Mouse (Mus musculus): Measurements from ENCODE around the gene Tnp2. TPM values are rescaled to one million over a fixed set of nuclear protein-coding genes. Genes with fewer than 3 reads are reported as not detected.
"Not testable (repeated sequence)": the region's sequence is repeated elsewhere in the genome, so short reads cannot be mapped to it uniquely, and the experiment has no call there.

The Tnp2 gene
- total RNA-seq, 1 experiment, result not detected

- no peak overlapping the region for H3K27ac ChIP-seq (ENCODE audit: insufficient read depth, low read depth, low read length, poor library complexity, severe bottlenecking)
- no peak for DNase-seq (ENCODE audit: low read depth, low spot score)
- H3K9ac ChIP-seq (ENCODE audit: insufficient read depth, low read depth, low read length, poor library complexity, severe bottlenecking), result no peak overlapping the region
- H3K4me3 ChIP-seq (ENCODE audit: insufficient read depth in 1 of 2, low read depth in 1 of 2, low read length in 2 of 2, poor library complexity in 1 of 2, severe bottlenecking in 1 of 2), result no peak overlapping the region
- in situ Hi-C loops (cut with MboI; ENCODE audit: low sequenced_read_pairs in 2 of 2, unreplicated experiment in 2 of 2), result no loop called here
- TF ChIP-seq CHD2 (IDR thresholded peaks at IDR 0.05; ENCODE audit: low read depth, low read length), result no peak
- TF ChIP-seq HCFC1 (IDR thresholded peaks at IDR 0.05; ENCODE audit: borderline replicate concordance, insufficient read depth, low read length), result no peak
- no peak for TF ChIP-seq ZNF384 (IDR thresholded peaks at IDR 0.05; ENCODE audit: low read depth, low read length)
- no peak for TF ChIP-seq MAFK (IDR thresholded peaks at IDR 0.05; ENCODE audit: insufficient read depth, low read depth, low read length)
- TF ChIP-seq ZC3H11A (IDR thresholded peaks at IDR 0.05; ENCODE audit: borderline replicate concordance, low read depth, low read length), result no peak
- H3K36me3 ChIP-seq (ENCODE audit: control insufficient read depth, insufficient read depth, low read length, poor library complexity, severe bottlenecking), result no peaks in the 10 kb centered on the region
- H3K9me3 ChIP-seq (ENCODE audit: control insufficient read depth, insufficient read depth, low read depth, low read length), result no peaks in the 10 kb centered on the region
- H3K4me1 ChIP-seq (ENCODE audit: control insufficient read depth in 2 of 2, insufficient read depth in 2 of 2, low read length in 2 of 2, poor library complexity in 1 of 2), result peaks cover 0 to 2% of the 10 kb centered on the region in 2 experiments; a peak in 1 of 4 replicates
Observed at GRCm38 (mm10) chr16:10810376-10810775, 21.9 kb upstream of the Tnp2 start.

GRCm38 (mm10) chr16:10805789-10806527, 17.5 kb upstream of the Tnp2 start, which contains the start of gene Prm1:
Gene Prm1 (minus strand): TSS chr16:10805839.
- no peaks in the 10 kb centered on the region for H3K4me1 ChIP-seq (ENCODE audit: control insufficient read depth in 2 of 2, insufficient read depth in 2 of 2, low read length in 2 of 2, poor library complexity in 1 of 2)
- H3K9ac ChIP-seq (ENCODE audit: insufficient read depth, low read depth, low read length, poor library complexity, severe bottlenecking), result no peak within 1 kb of the TSS
- no peak within 1 kb of the TSS for H3K4me3 ChIP-seq (ENCODE audit: insufficient read depth in 1 of 2, low read depth in 1 of 2, low read length in 2 of 2, poor library complexity in 1 of 2, severe bottlenecking in 1 of 2)
- in situ Hi-C loops (cut with MboI; ENCODE audit: low sequenced_read_pairs in 2 of 2, unreplicated experiment in 2 of 2), result no loop called here
- H3K36me3 ChIP-seq (ENCODE audit: control insufficient read depth, insufficient read depth, low read length, poor library complexity, severe bottlenecking), result no peaks in the 10 kb centered on the region
- no peak for TF ChIP-seq MAFK (IDR thresholded peaks at IDR 0.05; ENCODE audit: insufficient read depth, low read depth, low read length)
- no peak for TF ChIP-seq ZNF384 (IDR thresholded peaks at IDR 0.05; ENCODE audit: low read depth, low read length)
- no peak for TF ChIP-seq ZC3H11A (IDR thresholded peaks at IDR 0.05; ENCODE audit: borderline replicate concordance, low read depth, low read length)
- no peak for TF ChIP-seq HCFC1 (IDR thresholded peaks at IDR 0.05; ENCODE audit: borderline replicate concordance, insufficient read depth, low read length)
- TF ChIP-seq CHD2 (IDR thresholded peaks at IDR 0.05; ENCODE audit: low read depth, low read length), result no peak
- no peak within 1 kb of the TSS for H3K27ac ChIP-seq (ENCODE audit: insufficient read depth, low read depth, low read length, poor library complexity, severe bottlenecking)
- H3K9me3 ChIP-seq (ENCODE audit: control insufficient read depth, insufficient read depth, low read depth, low read length), result no peaks in the 10 kb centered on the region
- DNase-seq (ENCODE audit: low read depth, low spot score), result no peak

DNA sequence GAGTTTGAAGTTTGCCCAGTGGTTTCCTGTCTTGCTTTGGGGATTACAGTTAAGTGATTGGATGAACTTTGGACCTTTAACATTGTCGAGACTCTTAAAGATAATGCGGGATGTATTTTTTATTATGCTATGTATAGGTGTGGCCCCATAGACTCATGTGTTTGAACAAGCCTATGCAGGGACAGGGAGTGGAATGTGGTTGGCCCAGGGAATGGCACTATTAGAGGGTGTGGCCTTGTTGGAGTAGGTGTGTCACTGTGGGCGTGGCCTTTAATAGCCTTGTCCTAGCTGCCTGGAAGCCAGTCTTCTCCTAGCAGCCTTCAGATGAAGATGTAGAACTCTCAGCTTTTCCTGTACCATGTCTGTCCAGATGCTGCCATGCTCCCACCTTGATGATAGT, 14.0 kb upstream of the Tnp2 start:
- H3K36me3 ChIP-seq (ENCODE audit: control insufficient read depth, insufficient read depth, low read length, poor library complexity, severe bottlenecking); H3K9me3 ChIP-seq (ENCODE audit: control insufficient read depth, insufficient read depth, low read depth, low read length); H3K4me3 ChIP-seq (ENCODE audit: insufficient read depth in 1 of 2, low read depth in 1 of 2, low read length in 2 of 2, poor library complexity in 1 of 2, severe bottlenecking in 1 of 2); H3K4me1 ChIP-seq (ENCODE audit: control insufficient read depth in 2 of 2, insufficient read depth in 2 of 2, low read length in 2 of 2, poor library complexity in 1 of 2); DNase-seq (ENCODE audit: low read depth, low spot score); H3K27ac ChIP-seq (ENCODE audit: insufficient read depth, low read depth, low read length, poor library complexity, severe bottlenecking); H3K9ac ChIP-seq (ENCODE audit: insufficient read depth, low read depth, low read length, poor library complexity, severe bottlenecking); in situ Hi-C loops (cut with MboI; ENCODE audit: low sequenced_read_pairs in 2 of 2, unreplicated experiment in 2 of 2): not testable (repeated sequence)

GRCm38 (mm10) chr16:10796034-10796433, 7.6 kb upstream of the Tnp2 start, which contains the start of gene Prm2:
Gene Prm2 (minus strand): TSS chr16:10796134.
- no peak within 1 kb of the TSS for H3K27ac ChIP-seq (ENCODE audit: insufficient read depth, low read depth, low read length, poor library complexity, severe bottlenecking)
- TF ChIP-seq MAFK (IDR thresholded peaks at IDR 0.05; ENCODE audit: insufficient read depth, low read depth, low read length) (no peak), CHD2 (IDR thresholded peaks at IDR 0.05; ENCODE audit: low read depth, low read length) (no peak), ZNF384 (IDR thresholded peaks at IDR 0.05; ENCODE audit: low read depth, low read length) (no peak), ZC3H11A (IDR thresholded peaks at IDR 0.05; ENCODE audit: borderline replicate concordance, low read depth, low read length) (no peak), HCFC1 (IDR thresholded peaks at IDR 0.05; ENCODE audit: borderline replicate concordance, insufficient read depth, low read length) (no peak)
- in situ Hi-C loops (cut with MboI; ENCODE audit: low sequenced_read_pairs in 2 of 2, unreplicated experiment in 2 of 2), result no loop called here
- H3K9me3 ChIP-seq (ENCODE audit: control insufficient read depth, insufficient read depth, low read depth, low read length), result no peaks in the 10 kb centered on the region
- H3K4me3 ChIP-seq (ENCODE audit: insufficient read depth in 1 of 2, low read depth in 1 of 2, low read length in 2 of 2, poor library complexity in 1 of 2, severe bottlenecking in 1 of 2), result no peak within 1 kb of the TSS
- no peak within 1 kb of the TSS for H3K9ac ChIP-seq (ENCODE audit: insufficient read depth, low read depth, low read length, poor library complexity, severe bottlenecking)
- no peak for DNase-seq (ENCODE audit: low read depth, low spot score)
- no peaks in the 10 kb centered on the region for H3K36me3 ChIP-seq (ENCODE audit: control insufficient read depth, insufficient read depth, low read length, poor library complexity, severe bottlenecking)
- H3K4me1 ChIP-seq (ENCODE audit: control insufficient read depth in 2 of 2, insufficient read depth in 2 of 2, low read length in 2 of 2, poor library complexity in 1 of 2), result no peaks in the 10 kb centered on the region

GRCm38 (mm10) chr16:10790702-10791101, 2.2 kb upstream of the Tnp2 start, which contains the start of gene Prm3:
Gene Prm3 (minus strand): TSS chr16:10790914.
- in situ Hi-C loops (cut with MboI; ENCODE audit: low sequenced_read_pairs in 2 of 2, unreplicated experiment in 2 of 2), result no loop called here

More at GRCm38 (mm10) chr16:10790702-10791101, 2.2 kb upstream of the Tnp2 start, which contains the start of gene Prm3:
- no peak for DNase-seq (ENCODE audit: low read depth, low spot score)
- Histone ChIP-seq H3K36me3 (ENCODE audit: control insufficient read depth, insufficient read depth, low read length, poor library complexity, severe bottlenecking) (no peaks in the 10 kb centered on the region), H3K4me1 (ENCODE audit: control insufficient read depth in 2 of 2, insufficient read depth in 2 of 2, low read length in 2 of 2, poor library complexity in 1 of 2) (peaks cover 7 to 14% of the 10 kb centered on the region in 2 experiments; a peak in 2 of 4 replicates), H3K4me3 (ENCODE audit: insufficient read depth in 1 of 2, low read depth in 1 of 2, low read length in 2 of 2, poor library complexity in 1 of 2, severe bottlenecking in 1 of 2) (no peak within 1 kb of the TSS), H3K27ac (ENCODE audit: insufficient read depth, low read depth, low read length, poor library complexity, severe bottlenecking) (no peak within 1 kb of the TSS), H3K9me3 (ENCODE audit: control insufficient read depth, insufficient read depth, low read depth, low read length) (no peaks in the 10 kb centered on the region), H3K9ac (ENCODE audit: insufficient read depth, low read depth, low read length, poor library complexity, severe bottlenecking) (no peak within 1 kb of the TSS)
- no peak for TF ChIP-seq CHD2 (IDR thresholded peaks at IDR 0.05; ENCODE audit: low read depth, low read length)
- no peak for TF ChIP-seq ZC3H11A (IDR thresholded peaks at IDR 0.05; ENCODE audit: borderline replicate concordance, low read depth, low read length)
- no peak for TF ChIP-seq ZNF384 (IDR thresholded peaks at IDR 0.05; ENCODE audit: low read depth, low read length)
- TF ChIP-seq MAFK (IDR thresholded peaks at IDR 0.05; ENCODE audit: insufficient read depth, low read depth, low read length), result no peak
- TF ChIP-seq HCFC1 (IDR thresholded peaks at IDR 0.05; ENCODE audit: borderline replicate concordance, insufficient read depth, low read length), result no peak
